Mouse (Mus musculus) ES-Bruce4 (cell line): ENCODE data around the gene Ubac2. TPM values are rescaled to one million over a fixed set of nuclear protein-coding genes. Genes with fewer than 3 reads are reported as not detected.

Experiments used
- H3K27ac ChIP-seq: 2 replicates; pipeline ENCODE4 v1.5.1; 2012; ENCODE audit warnings: low read length, inconsistent platforms; ENCODE audit not compliant: insufficient read depth
- H3K27me3 ChIP-seq: 2 replicates; pipeline ENCODE4 v1.6.1; 2012; ENCODE audit warnings: mild to moderate bottlenecking, low read length, inconsistent platforms; ENCODE audit not compliant: control insufficient read depth, poor library complexity, insufficient read depth, severe bottlenecking
- H3K36me3 ChIP-seq: 2 replicates; pipeline ENCODE4 v1.6.1; 2012; ENCODE audit warnings: inconsistent platforms, mild to moderate bottlenecking, low read length, moderate library complexity; ENCODE audit not compliant: control insufficient read depth, poor library complexity, insufficient read depth, severe bottlenecking
- H3K4me1 ChIP-seq: one replicate; pipeline ENCODE4 v1.8.1; 2011; ENCODE audit warnings: low read length; ENCODE audit not compliant: control insufficient read depth, insufficient read depth
- H3K4me3 ChIP-seq: 2 replicates; pipeline ENCODE4 v1.5.1; 2011; ENCODE audit warnings: low read depth, mild to moderate bottlenecking, low read length
- H3K9ac ChIP-seq: 2 replicates; pipeline ENCODE4 v1.6.1; 2012; ENCODE audit warnings: low read depth, mild to moderate bottlenecking, inconsistent platforms; ENCODE audit not compliant: poor library complexity, severe bottlenecking
- H3K9me3 ChIP-seq: replicated peaks from 2 replicates; pipeline ENCODE4 v1.6.1; 2012; ENCODE audit warnings: mild to moderate bottlenecking, low read length, inconsistent platforms; ENCODE audit not compliant: control insufficient read depth, poor library complexity, insufficient read depth, severe bottlenecking
- CTCF ChIP-seq: IDR thresholded peaks from one replicate; pipeline ENCODE4 v1.8.1; 2011; ENCODE audit warnings: low read depth, low read length
- EP300 ChIP-seq: IDR thresholded peaks from 2 replicates; pipeline ENCODE4 v1.6.1; 2011; ENCODE audit warnings: low read depth, low read length; ENCODE audit not compliant: insufficient read depth
- POLR2A ChIP-seq: IDR thresholded peaks from one replicate; pipeline ENCODE4 v1.8.1; 2011; ENCODE audit warnings: low read length; ENCODE audit not compliant: insufficient read depth
- polyA plus RNA-seq: library from polyadenylated mRNA; stranded (reverse); fragments of >200 nt; gene quantifications from 2 replicates; pipeline ENCODE4 v1.2.4, GENCODE M21; 2011; ENCODE audit warnings: low read depth; ENCODE audit not compliant: missing spikeins, insufficient read depth, insufficient read length

Gene Ubac2
- polyA plus RNA-seq, 1 experiment: 42.2 TPM

DNA sequence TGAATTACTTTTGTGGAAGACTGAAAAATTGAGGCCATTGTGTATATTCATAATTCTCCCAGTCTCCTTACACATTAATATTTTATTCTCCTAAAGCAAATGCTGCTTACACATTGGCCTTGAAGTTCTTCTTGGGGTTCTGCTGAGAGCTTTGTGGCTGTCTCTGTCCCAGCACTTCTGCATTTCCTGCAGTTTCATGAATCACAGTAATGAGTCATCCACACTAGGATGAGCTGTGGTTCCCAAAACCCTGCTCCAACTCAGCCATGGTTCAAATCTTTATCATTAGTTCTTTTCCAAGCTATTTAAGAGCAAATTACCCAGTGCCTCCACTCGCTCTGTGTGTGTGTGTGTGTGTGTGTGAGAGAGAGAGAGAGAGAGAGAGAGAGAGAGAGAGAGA is 108.9 kb downstream of the Ubac2 start:
- Histone ChIP-seq H3K27ac (no peak overlapping the region), H3K9ac (no peak overlapping the region), H3K36me3 (no peaks in the 10 kb centered on the region), H3K9me3 (no peaks in the 10 kb centered on the region), H3K27me3 (no peaks in the 10 kb centered on the region), H3K4me1 (no peaks in the 10 kb centered on the region), H3K4me3 (no peak overlapping the region)
- TF ChIP-seq POLR2A (no peak), CTCF (no peak), EP300 (no peak)

DNA sequence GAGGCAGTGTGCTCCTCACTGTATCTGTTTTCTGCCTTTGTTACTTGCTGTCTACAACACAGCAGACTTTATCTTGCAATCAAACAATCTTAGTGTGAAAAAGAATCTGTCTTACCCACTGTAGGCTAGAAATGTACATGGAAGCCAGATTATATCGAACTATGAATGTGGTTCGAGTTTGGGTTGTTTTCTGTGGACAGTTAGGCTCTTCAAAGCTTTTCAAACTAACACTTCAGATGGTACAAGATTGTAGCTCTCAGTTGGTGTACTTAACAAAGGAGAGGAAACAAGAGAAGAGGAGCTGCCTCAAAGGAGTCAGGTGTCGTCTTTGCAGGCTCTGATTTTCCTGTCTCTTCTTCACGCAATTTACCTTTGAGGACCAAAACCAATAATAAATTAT is 109.3 kb downstream of the Ubac2 start:
- Histone ChIP-seq H3K9me3 (no peaks in the 10 kb centered on the region), H3K27me3 (no peaks in the 10 kb centered on the region), H3K9ac (no peak overlapping the region), H3K4me1 (no peaks in the 10 kb centered on the region), H3K27ac (no peak overlapping the region), H3K36me3 (no peaks in the 10 kb centered on the region), H3K4me3 (no peak overlapping the region)
- TF ChIP-seq CTCF (no peak), EP300 (no peak), POLR2A (no peak)

DNA sequence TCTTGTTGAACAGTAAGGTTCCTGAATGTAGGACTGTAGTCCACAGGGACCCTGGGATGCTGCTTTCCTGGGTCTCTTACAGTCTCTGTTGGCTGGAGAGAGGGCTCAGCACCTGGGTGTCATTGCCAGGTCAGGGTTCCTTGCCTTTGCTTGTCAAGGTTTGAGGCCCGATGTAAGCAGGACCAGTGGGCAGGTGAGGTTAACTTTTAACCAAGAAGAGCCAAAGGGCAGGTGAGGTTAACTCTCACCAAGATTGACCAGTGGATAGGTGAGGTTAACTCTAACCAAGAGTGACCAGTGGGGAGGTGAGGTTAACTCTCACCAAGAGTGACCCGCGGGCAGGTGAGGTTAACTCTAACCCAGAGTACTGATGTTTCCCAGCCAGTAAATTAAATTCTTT is 110.9 kb downstream of the Ubac2 start:
- no peaks in the 10 kb centered on the region for H3K36me3 ChIP-seq

DNA sequence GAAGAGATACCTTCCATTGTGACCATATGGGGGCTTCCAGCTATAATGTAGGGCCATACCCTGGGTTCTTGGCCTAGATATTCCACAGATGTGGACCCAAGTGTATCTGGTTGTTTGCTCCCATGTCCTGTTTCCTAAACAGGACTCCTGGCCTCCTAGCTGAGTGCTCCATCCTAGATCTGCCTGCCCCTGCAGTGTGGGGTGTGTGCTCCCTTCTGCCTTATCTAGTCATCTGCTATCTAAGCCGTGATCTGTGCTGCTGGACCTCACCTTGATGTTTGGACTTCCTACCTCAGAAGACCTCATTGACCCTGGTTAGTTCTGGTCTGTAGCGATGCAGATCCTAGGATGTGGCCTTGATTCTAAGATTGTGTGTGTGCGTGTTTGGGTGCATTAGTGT is 111.4 kb downstream of the Ubac2 start:
- H3K9ac ChIP-seq: no peak overlapping the region
- H3K4me1 ChIP-seq: no peaks in the 10 kb centered on the region
- TF ChIP-seq POLR2A (no peak), EP300 (no peak), CTCF (no peak)
- H3K27ac ChIP-seq: no peak overlapping the region
- H3K36me3 ChIP-seq: no peaks in the 10 kb centered on the region
- no peaks in the 10 kb centered on the region for H3K9me3 ChIP-seq
- H3K27me3 ChIP-seq: no peaks in the 10 kb centered on the region
- no peak overlapping the region for H3K4me3 ChIP-seq

More for the DNA sequence above, 110.9 kb downstream of the Ubac2 start:
- Histone ChIP-seq H3K27me3 (no peaks in the 10 kb centered on the region), H3K27ac (no peak overlapping the region), H3K4me1 (no peaks in the 10 kb centered on the region), H3K4me3 (no peak overlapping the region), H3K9me3 (no peaks in the 10 kb centered on the region), H3K9ac (no peak overlapping the region)
- TF ChIP-seq EP300 (no peak), CTCF (no peak), POLR2A (no peak)

DNA sequence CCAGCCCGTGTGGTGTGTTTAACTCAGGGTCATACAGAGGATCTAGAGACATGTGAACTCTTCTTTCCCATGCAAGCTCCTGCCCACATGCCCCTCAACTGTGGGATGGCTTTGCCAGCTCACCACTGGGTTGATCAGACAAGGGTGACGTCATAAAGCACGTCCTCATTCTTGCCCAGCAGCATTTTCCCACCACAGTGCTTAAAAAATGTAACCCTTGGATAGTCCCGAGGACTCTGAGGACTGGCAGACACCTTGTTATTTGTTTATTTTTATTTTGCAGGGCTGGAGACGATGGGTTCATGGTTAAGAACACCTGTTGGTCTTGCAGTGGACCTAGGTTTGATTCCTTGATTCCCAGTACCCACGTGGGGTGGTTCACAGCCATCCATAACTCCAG is 112.5 kb downstream of the Ubac2 start:
- no peak overlapping the region for H3K27ac ChIP-seq
- H3K27me3 ChIP-seq: no peaks in the 10 kb centered on the region
- no peak overlapping the region for H3K9ac ChIP-seq
- H3K4me1 ChIP-seq: no peaks in the 10 kb centered on the region
- H3K9me3 ChIP-seq: no peaks in the 10 kb centered on the region
- no peak overlapping the region for H3K4me3 ChIP-seq
- H3K36me3 ChIP-seq: no peaks in the 10 kb centered on the region
- TF ChIP-seq EP300: no peak
- TF ChIP-seq CTCF: no peak
- TF ChIP-seq POLR2A: no peak

DNA sequence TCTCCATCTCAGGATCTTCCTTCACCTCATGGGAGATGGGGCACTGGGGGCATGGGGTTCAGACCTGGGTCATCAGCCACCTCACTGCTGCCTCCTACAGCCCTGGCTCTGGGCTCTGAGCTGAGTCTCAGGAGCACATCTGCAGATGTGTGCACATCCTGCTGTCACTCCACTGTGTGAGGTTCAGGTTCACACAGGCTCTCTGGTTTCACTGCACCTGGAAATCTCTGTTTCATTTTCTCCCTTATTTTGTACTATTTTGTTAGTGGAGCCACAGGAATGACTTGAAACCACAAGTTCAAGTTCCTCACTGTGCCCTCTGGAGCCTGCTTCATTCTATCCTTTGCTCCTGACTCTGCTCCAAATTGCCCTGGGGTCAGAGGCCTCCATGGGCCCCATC is 113.5 kb downstream of the Ubac2 start:
- TF ChIP-seq CTCF (no peak), POLR2A (no peak), EP300 (no peak)
- no peak overlapping the region for H3K27ac ChIP-seq
- H3K9me3 ChIP-seq: no peaks in the 10 kb centered on the region

More for the DNA sequence above, 113.5 kb downstream of the Ubac2 start:
- H3K4me3 ChIP-seq: no peak overlapping the region
- no peak overlapping the region for H3K9ac ChIP-seq
- no peaks in the 10 kb centered on the region for H3K36me3 ChIP-seq
- H3K27me3 ChIP-seq: no peaks in the 10 kb centered on the region
- no peaks in the 10 kb centered on the region for H3K4me1 ChIP-seq
